Mouse (Mus musculus) forebrain, postnatal 0 days (tissue): ENCODE measurements at regions not wholly inside any gene's neighbourhood (a gene's known extent, or its start where the extent isn't known, plus 50 kb on each side); places are given as distances from the start of the nearest gene placed in this dataset.
"Not testable (repeated sequence)": the region's sequence is repeated elsewhere in the genome, so short reads cannot be mapped to it uniquely, and the experiment has no call there.

Experiments used
- ATAC-seq: fragments of 200-750 bp; cut with Nextera tagmentation; 2 replicates; pipeline ENCODE4 v1.8.0; 2017; ENCODE audit warnings: mild to moderate bottlenecking, moderate library complexity
- DNase-seq: peaks from one replicate; pipeline ENCODE4 v3.0.0-alpha.2; 2015
- H3K27ac ChIP-seq: fragments of 300-500 bp; sonication (generic); 2 replicates; pipeline ENCODE4 v1.5.1; 2014; ENCODE audit warnings: low read depth, mild to moderate bottlenecking, antibody characterized with exemption, low read length, moderate library complexity, mixed read lengths
- H3K27me3 ChIP-seq: fragments of 300-500 bp; sonication (generic); 2 replicates; pipeline ENCODE4 v1.6.1; 2014; ENCODE audit warnings: mild to moderate bottlenecking, low read length, mixed read lengths; ENCODE audit not compliant: insufficient read depth
- H3K36me3 ChIP-seq: fragments of 300-500 bp; sonication (generic); 2 replicates; pipeline ENCODE4 v1.6.1; 2014; ENCODE audit warnings: mild to moderate bottlenecking, moderate library complexity; ENCODE audit not compliant: insufficient read depth
- H3K4me1 ChIP-seq: fragments of 300-500 bp; sonication (generic); 2 replicates; pipeline ENCODE4 v1.6.1; 2014; ENCODE audit warnings: antibody characterized with exemption; ENCODE audit not compliant: insufficient read depth
- H3K4me2 ChIP-seq: fragments of 300-500 bp; sonication (generic); 2 replicates; pipeline ENCODE4 v1.6.1; 2014; ENCODE audit warnings: low read depth, mild to moderate bottlenecking, moderate library complexity
- H3K4me3 ChIP-seq: fragments of 300-500 bp; sonication (generic); 2 replicates; pipeline ENCODE4 v1.5.1; 2014; ENCODE audit warnings: low read depth, low read length, mixed read lengths
- H3K9ac ChIP-seq: fragments of 300-500 bp; sonication (generic); 2 replicates; pipeline ENCODE4 v1.6.1; 2014; ENCODE audit warnings: mild to moderate bottlenecking
- H3K9me3 ChIP-seq: fragments of 300-500 bp; sonication (generic); 2 replicates; pipeline ENCODE4 v1.6.1; 2016; ENCODE audit warnings: low read length
- CTCF ChIP-seq: sonication (generic); IDR thresholded peaks from 2 replicates; pipeline ENCODE4 v1.5.1; 2016; ENCODE audit warnings: antibody characterized with exemption, control low read depth, low read depth
- WGBS: fragments of 180-500 bp; shearing (Covaris S2); extraction: QIAGEN DNeasy Blood & Tissue Kit; methylation state at CpG from one replicate; pipeline ENCODE4 v1.1.7; 2014; 5-methylcytosine and 5-hydroxymethylcytosine counted together

GRCm38 (mm10) chr5:97277795-97278572 lies 114.2 kb downstream of the Naa11 start:
- ATAC-seq (peak; percentile 32), DNase-seq (peak; percentile 41)
- Histone ChIP-seq H3K4me2 (peak overlapping the region; percentile 33), H3K27me3 (no peaks in the 10 kb centered on the region), H3K36me3 (no peaks in the 10 kb centered on the region), H3K9me3 (no peaks in the 10 kb centered on the region), H3K4me1 (0 out of 2 replicates have a peak, but pooled peaks cover 5% of the 10 kb centered on the region), H3K9ac (no peak overlapping the region; the same call in 1 of the 2 replicates), H3K27ac (0 out of 2 replicates have a peak overlapping the region, but pooled peaks have one; percentile 50), H3K4me3 (peak overlapping the region; percentile 21)
- TF ChIP-seq CTCF: no peak
- WGBS: 35% methylated on average over 16 of the region's 16 CpGs

GRCm38 (mm10) chr5:97276724-97277123 lies 115.5 kb downstream of the Naa11 start:
- TF ChIP-seq CTCF: no peak
- ATAC-seq: peak; percentile 73

DNA sequence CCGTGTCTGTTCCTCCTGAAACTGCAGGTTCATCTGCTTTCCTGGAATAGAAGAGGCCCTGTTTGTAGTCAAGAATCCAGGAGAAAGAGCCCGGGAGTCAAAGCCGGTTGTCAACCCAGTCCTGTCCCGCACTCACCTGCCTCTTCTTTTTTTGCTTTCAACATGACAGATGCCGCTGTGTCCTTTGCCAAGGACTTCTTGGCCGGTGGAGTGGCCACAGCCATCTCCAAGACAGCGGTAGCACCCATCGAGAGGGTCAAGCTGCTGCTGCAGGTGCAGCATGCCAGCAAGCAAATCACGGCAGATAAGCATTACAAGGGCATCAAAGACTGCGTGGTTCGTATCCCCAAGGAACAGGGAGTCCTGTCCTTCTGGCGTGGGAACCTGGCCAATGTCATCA lies 127.5 kb downstream of the Naa11 start:
- not testable (repeated sequence) for H3K9me3 ChIP-seq, H3K27me3 ChIP-seq, H3K27ac ChIP-seq, H3K4me2 ChIP-seq, DNase-seq, H3K4me3 ChIP-seq, H3K36me3 ChIP-seq, H3K9ac ChIP-seq, H3K4me1 ChIP-seq, ATAC-seq
- 93% methylated on average over 12 of the region's 12 CpGs for WGBS

More at GRCm38 (mm10) chr5:97276724-97277123, 115.5 kb downstream of the Naa11 start:
- WGBS: 50% methylated on average over 5 of the region's 5 CpGs
- Histone ChIP-seq H3K4me2 (no peak overlapping the region), H3K4me1 (0 out of 2 replicates have a peak, but pooled peaks cover 5% of the 10 kb centered on the region), H3K4me3 (no peak overlapping the region), H3K9me3 (no peaks in the 10 kb centered on the region), H3K27me3 (no peaks in the 10 kb centered on the region), H3K9ac (no peak overlapping the region), H3K27ac (no peak overlapping the region), H3K36me3 (no peaks in the 10 kb centered on the region)
- DNase-seq: peak; percentile 75

- H3K9me3 ChIP-seq: no peaks in the 10 kb centered on the region
- H3K9ac ChIP-seq: no peak overlapping the region
- ATAC-seq: no peak
- no peaks in the 10 kb centered on the region for H3K36me3 ChIP-seq
- no peaks in the 10 kb centered on the region for H3K27me3 ChIP-seq
- WGBS: 74% methylated on average over 1 of the region's 1 CpGs
- TF ChIP-seq CTCF: no peak
- no peak for DNase-seq
- H3K27ac ChIP-seq: no peak overlapping the region
- no peaks in the 10 kb centered on the region for H3K4me1 ChIP-seq
- H3K4me2 ChIP-seq: no peak overlapping the region
- no peak overlapping the region for H3K4me3 ChIP-seq
These were observed 135.1 kb downstream of the Naa11 start for GRCm38 (mm10) chr5:97257106-97257505.

DNA sequence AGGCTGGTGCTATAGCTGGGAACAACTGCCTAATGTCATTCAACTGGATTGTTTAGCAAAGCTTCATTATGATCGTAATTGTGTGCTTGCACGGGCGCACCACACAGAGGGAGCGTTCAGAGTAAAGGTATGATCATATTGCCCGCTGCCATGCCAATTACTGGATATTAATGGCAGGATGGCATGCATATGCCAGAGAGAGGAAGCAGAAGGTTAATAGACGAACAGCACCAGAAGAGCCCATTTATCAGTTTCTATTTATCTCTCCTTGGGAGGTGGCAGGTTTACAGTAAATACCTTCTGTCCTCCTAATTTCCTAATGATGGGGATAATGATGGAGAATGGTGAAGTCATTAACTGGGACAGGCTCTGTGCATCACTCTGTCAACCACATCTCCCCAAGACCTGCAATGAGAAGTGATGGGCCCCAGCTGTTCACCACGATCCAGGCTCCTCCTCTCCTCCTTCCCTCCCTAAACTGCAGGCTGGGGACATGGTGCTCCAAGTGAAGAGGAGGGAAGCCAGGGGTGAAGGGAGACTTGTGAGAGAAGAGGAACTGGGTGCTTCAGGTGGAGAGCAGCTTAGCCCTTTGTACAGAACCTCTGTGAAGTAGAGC lies 135.6 kb downstream of the Naa11 start:
- Histone ChIP-seq H3K4me2 (no peak overlapping the region), H3K9ac (no peak overlapping the region), H3K36me3 (no peaks in the 10 kb centered on the region), H3K27ac (no peak overlapping the region), H3K4me1 (no peaks in the 10 kb centered on the region), H3K9me3 (no peaks in the 10 kb centered on the region), H3K27me3 (no peaks in the 10 kb centered on the region), H3K4me3 (no peak overlapping the region)
- DNase-seq (no peak), ATAC-seq (no peak)
- TF ChIP-seq CTCF: no peak
- WGBS: 34% methylated on average over 7 of the region's 7 CpGs

- no peaks in the 10 kb centered on the region for H3K4me1 ChIP-seq
- H3K27ac ChIP-seq: no peak overlapping the region
- no peak for ATAC-seq
- no peak overlapping the region for H3K4me2 ChIP-seq
- H3K4me3 ChIP-seq: no peak overlapping the region
- H3K36me3 ChIP-seq: no peaks in the 10 kb centered on the region
- WGBS: 73% methylated on average over 2 of the region's 2 CpGs
- no peaks in the 10 kb centered on the region for H3K27me3 ChIP-seq
- DNase-seq: no peak
- no peak overlapping the region for H3K9ac ChIP-seq
- no peak for TF ChIP-seq CTCF
- H3K9me3 ChIP-seq: no peaks in the 10 kb centered on the region
These were observed 125.5 kb upstream of the Paqr3 start for GRCm38 (mm10) chr5:97236930-97237329.

DNA sequence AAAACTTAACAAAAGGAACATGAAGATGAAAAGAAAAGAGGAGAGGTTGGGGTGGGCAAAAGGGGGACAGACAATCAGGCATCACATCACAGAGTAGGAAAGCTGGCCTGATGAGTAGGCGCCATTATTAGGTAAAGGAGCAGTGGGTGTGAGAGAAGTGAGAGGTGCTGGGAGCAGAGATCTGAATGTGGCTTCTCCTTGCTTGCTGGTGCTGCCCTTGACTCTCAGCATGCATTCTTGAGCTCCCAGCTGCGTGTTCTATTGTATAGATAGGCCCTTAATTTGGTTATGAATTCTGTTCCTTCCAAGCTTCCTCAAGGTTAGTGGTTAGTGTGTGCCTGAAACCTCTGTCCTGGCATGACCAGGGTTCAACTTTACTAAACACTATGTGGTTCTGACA lies 115.0 kb upstream of the Paqr3 start:
- Histone ChIP-seq H3K9ac (no peak overlapping the region), H3K27ac (no peak overlapping the region), H3K4me3 (no peak overlapping the region), H3K4me2 (no peak overlapping the region), H3K9me3 (no peaks in the 10 kb centered on the region), H3K4me1 (peaks cover 4% of the 10 kb centered on the region; the same call in 1 of the 2 replicates), H3K27me3 (no peaks in the 10 kb centered on the region), H3K36me3 (no peaks in the 10 kb centered on the region)
- WGBS: 41% methylated on average over 2 of the region's 2 CpGs
- no peak for TF ChIP-seq CTCF
- DNase-seq (no peak), ATAC-seq (no peak)
